Mouse (Mus musculus): Measurements from ENCODE around the gene Myo1d. TPM values are rescaled to one million over a fixed set of nuclear protein-coding genes. Genes with fewer than 3 reads are reported as not detected.

Gene Myo1d
- polyA plus RNA-seq, 1 experiment from 2014 or later, result 21.6 TPM

DNA sequence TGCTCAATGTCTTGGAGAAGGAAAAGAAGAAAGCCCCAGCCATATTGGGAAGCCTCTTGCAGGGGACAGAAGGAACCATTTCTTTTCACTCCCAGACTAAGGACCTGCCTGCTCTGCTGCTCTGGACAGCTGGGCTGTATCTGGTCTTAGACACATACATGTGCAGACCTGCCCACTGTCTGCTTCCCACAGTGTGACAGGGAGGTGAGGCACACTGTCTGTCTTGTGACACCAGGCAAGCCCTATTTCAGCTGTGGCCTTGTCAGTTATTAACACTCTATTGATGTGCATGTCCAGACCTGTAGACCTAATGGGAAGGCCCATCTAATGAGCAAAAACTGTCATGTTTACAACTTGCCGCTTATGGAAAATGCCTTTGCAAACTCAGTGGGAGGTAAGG, 264.5 kb downstream of the Myo1d start:
- TF ChIP-seq CTCF (IDR thresholded peaks at IDR 0.05; ENCODE audit: low read depth) (no peak), EP300 (optimal IDR thresholded peaks at IDR 0.05) (no peak)
- H3K4me3 ChIP-seq (ENCODE audit: low read depth, low read length), result no peak overlapping the region
- DNase-seq (ENCODE audit: low spot score) (no peak), ATAC-seq (ENCODE audit: low FRiP score, low TSS enrichment) (no peak)
- H3K27me3 ChIP-seq (ENCODE audit: control insufficient read depth, insufficient read depth, low read length), result no peaks in the 10 kb centered on the region
- no peak overlapping the region for H3K9ac ChIP-seq (ENCODE audit: low read length)
- no peak overlapping the region for H3K27ac ChIP-seq (replicated peaks)
- H3K4me2 ChIP-seq (replicated peaks; ENCODE audit: low read depth), result no peak overlapping the region
- 26% methylated on average over 1 of the region's 1 CpGs for WGBS
- no peaks in the 10 kb centered on the region for H3K36me3 ChIP-seq (ENCODE audit: control insufficient read depth, insufficient read depth, low read length)
- H3K4me1 ChIP-seq (replicated peaks; ENCODE audit: control insufficient read depth, insufficient read depth), result 0 out of 2 replicates have a peak, but pooled peaks cover 3% of the 10 kb centered on the region
- no peaks in the 10 kb centered on the region for H3K9me3 ChIP-seq (ENCODE audit: control insufficient read depth, low read length)

DNA sequence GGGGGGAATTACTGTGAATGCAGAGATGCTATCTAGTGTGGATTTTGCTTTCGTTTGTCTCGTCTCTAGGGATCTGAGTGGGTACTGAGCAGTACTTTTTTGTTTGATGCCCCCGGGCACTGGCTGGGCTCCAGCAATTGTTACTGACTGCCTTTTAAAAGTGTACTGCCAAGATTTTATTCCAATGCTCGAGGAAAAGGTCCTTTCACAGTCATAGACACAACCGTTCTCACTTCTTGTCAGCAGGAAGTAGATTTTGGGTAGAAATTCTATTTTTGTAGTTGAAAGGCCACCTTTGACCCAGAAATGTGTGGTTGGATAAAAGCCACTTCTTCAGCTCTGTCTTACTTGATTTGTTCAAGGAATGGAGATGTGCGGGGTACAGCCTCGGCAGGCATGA, 266.0 kb downstream of the Myo1d start:
- Histone ChIP-seq H3K9me3 (ENCODE audit: control insufficient read depth, low read length) (no peaks in the 10 kb centered on the region), H3K4me3 (ENCODE audit: low read depth, low read length) (no peak overlapping the region), H3K36me3 (ENCODE audit: control insufficient read depth, insufficient read depth, low read length) (no peaks in the 10 kb centered on the region), H3K27me3 (ENCODE audit: control insufficient read depth, insufficient read depth, low read length) (no peaks in the 10 kb centered on the region), H3K4me2 (replicated peaks; ENCODE audit: low read depth) (no peak overlapping the region), H3K4me1 (replicated peaks; ENCODE audit: control insufficient read depth, insufficient read depth) (no peaks in the 10 kb centered on the region), H3K9ac (ENCODE audit: low read length) (no peak overlapping the region), H3K27ac (replicated peaks) (no peak overlapping the region)
- DNase-seq (ENCODE audit: low spot score), result no peak
- 60% methylated on average over 7 of the region's 7 CpGs for WGBS
- no peak for ATAC-seq (ENCODE audit: low FRiP score, low TSS enrichment)
- no peak for TF ChIP-seq CTCF (IDR thresholded peaks at IDR 0.05; ENCODE audit: low read depth)
- no peak for TF ChIP-seq EP300 (optimal IDR thresholded peaks at IDR 0.05)

DNA sequence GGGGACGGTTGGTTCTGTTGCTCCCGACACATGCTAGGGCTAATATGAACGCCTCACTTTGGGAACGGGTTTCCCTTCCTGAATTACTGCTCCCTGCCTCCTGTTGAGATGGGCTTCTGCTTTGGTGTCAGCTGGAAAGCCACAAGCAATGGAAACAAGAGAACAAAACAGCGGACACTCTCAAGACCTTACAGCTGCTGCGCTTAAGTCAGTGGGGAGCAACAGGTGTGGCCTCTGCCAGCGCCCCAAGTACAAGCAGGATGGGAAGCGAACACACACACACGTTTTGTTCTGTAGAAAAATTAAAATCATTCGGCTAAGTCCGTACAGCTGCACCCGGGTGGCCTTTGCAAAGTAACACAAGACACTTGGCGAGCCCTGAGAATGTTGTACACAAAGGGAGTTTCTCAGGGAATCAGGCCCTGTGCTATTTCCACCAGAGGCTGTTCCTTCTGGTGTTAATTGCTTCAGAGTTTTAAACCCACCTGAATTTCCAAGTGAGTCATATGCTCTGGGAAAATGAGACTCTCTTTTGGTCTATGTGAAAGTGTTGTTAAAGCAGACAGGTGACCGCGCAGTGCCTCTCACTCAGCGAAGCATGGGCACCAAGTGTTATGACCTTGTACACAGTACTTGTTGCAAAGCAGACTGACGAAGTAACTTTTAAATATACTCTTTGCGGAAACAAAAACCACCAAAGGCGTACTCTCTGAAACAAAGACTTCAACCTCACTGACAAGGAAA, 267.3 kb downstream of the Myo1d start:
- Histone ChIP-seq H3K4me1 (replicated peaks; ENCODE audit: control insufficient read depth, insufficient read depth) (no peaks in the 10 kb centered on the region), H3K4me3 (ENCODE audit: low read depth, low read length) (no peak overlapping the region), H3K27ac (replicated peaks) (no peak overlapping the region), H3K36me3 (ENCODE audit: control insufficient read depth, insufficient read depth, low read length) (no peaks in the 10 kb centered on the region), H3K4me2 (replicated peaks; ENCODE audit: low read depth) (no peak overlapping the region), H3K27me3 (ENCODE audit: control insufficient read depth, insufficient read depth, low read length) (no peaks in the 10 kb centered on the region), H3K9me3 (ENCODE audit: control insufficient read depth, low read length) (no peaks in the 10 kb centered on the region), H3K9ac (ENCODE audit: low read length) (no peak overlapping the region)
- DNase-seq (ENCODE audit: low spot score) (no peak), ATAC-seq (ENCODE audit: low FRiP score, low TSS enrichment) (no peak)
- TF ChIP-seq CTCF (IDR thresholded peaks at IDR 0.05; ENCODE audit: low read depth) (no peak), EP300 (optimal IDR thresholded peaks at IDR 0.05) (no peak)
- 70% methylated on average over 19 of the region's 19 CpGs for WGBS

- 86% methylated on average over 10 of the region's 10 CpGs for WGBS
- ATAC-seq (ENCODE audit: low FRiP score, low TSS enrichment), result no peak
- H3K4me2 ChIP-seq (replicated peaks; ENCODE audit: low read depth), result no peak overlapping the region
- TF ChIP-seq EP300 (optimal IDR thresholded peaks at IDR 0.05) (no peak), CTCF (IDR thresholded peaks at IDR 0.05; ENCODE audit: low read depth) (no peak)
- no peaks in the 10 kb centered on the region for H3K36me3 ChIP-seq (ENCODE audit: control insufficient read depth, insufficient read depth, low read length)
- H3K9me3 ChIP-seq (ENCODE audit: control insufficient read depth, low read length), result no peaks in the 10 kb centered on the region
- no peaks in the 10 kb centered on the region for H3K27me3 ChIP-seq (ENCODE audit: control insufficient read depth, insufficient read depth, low read length)
- no peak for DNase-seq (ENCODE audit: low spot score)
- no peaks in the 10 kb centered on the region for H3K4me1 ChIP-seq (replicated peaks; ENCODE audit: control insufficient read depth, insufficient read depth)
- H3K27ac ChIP-seq (replicated peaks), result no peak overlapping the region
- H3K9ac ChIP-seq (ENCODE audit: low read length), result no peak overlapping the region
- H3K4me3 ChIP-seq (ENCODE audit: low read depth, low read length), result no peak overlapping the region
Measured at GRCm38 (mm10) chr11:80510124-80510523, 269.7 kb downstream of the Myo1d start.

- TF ChIP-seq CTCF (IDR thresholded peaks at IDR 0.05; ENCODE audit: low read depth), result no peak
- TF ChIP-seq EP300 (optimal IDR thresholded peaks at IDR 0.05), result no peak
- DNase-seq (ENCODE audit: low spot score), result no peak
- H3K36me3 ChIP-seq (ENCODE audit: control insufficient read depth, insufficient read depth, low read length), result no peaks in the 10 kb centered on the region
- H3K4me1 ChIP-seq (replicated peaks; ENCODE audit: control insufficient read depth, insufficient read depth), result no peaks in the 10 kb centered on the region
- H3K9me3 ChIP-seq (ENCODE audit: control insufficient read depth, low read length), result no peaks in the 10 kb centered on the region
- H3K27me3 ChIP-seq (ENCODE audit: control insufficient read depth, insufficient read depth, low read length), result no peaks in the 10 kb centered on the region
- WGBS, result 73% methylated on average over 5 of the region's 5 CpGs
- ATAC-seq (ENCODE audit: low FRiP score, low TSS enrichment), result no peak
- H3K27ac ChIP-seq (replicated peaks), result no peak overlapping the region
- H3K4me2 ChIP-seq (replicated peaks; ENCODE audit: low read depth), result no peak overlapping the region
- no peak overlapping the region for H3K9ac ChIP-seq (ENCODE audit: low read length)
- no peak overlapping the region for H3K4me3 ChIP-seq (ENCODE audit: low read depth, low read length)
Measured at GRCm38 (mm10) chr11:80509176-80509506, 270.7 kb downstream of the Myo1d start.

DNA sequence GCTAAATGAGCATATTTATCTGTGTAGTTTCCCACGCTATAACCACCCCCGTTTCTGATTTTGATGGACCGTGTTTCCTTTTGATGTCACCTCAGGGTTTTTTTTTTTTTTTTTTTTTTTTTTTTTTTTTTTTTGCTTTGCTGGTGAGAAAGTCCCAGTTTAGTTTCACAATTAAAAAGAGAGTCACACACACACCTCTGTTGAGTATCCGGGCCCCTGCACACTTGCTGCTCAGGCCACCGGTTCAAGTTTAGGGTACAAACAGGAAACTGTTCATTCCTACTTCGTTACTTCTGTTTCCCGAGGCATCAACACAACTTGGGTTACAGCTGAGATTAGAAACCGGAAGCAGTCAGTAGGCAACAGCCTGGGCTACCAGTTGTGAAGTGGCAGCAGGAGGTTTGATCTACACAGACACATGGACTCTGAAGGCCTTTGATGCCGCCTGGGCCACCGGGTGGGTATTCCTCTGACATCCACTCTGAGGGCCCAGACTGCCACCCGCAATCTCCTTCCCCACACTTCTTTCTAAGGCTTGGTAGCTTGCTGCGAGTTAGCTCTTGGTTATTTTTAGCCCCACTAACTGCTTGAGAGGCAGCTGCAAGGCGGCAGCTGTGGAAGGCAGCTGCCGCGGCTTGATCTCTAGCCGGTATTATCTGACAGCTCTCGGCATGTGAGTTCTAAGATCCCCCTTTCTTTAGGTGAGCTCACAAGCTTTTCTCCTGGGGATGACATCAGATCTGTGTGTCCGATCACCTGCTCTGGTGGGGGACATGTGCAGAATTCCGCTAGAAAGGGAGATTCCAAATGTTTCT, 271.3 kb downstream of the Myo1d start:
- Histone ChIP-seq H3K27me3 (ENCODE audit: control insufficient read depth, insufficient read depth, low read length) (no peaks in the 10 kb centered on the region), H3K9ac (ENCODE audit: low read length) (no peak overlapping the region), H3K9me3 (ENCODE audit: control insufficient read depth, low read length) (no peaks in the 10 kb centered on the region), H3K4me2 (replicated peaks; ENCODE audit: low read depth) (no peak overlapping the region; the same call in 1 of the 2 replicates), H3K4me1 (replicated peaks; ENCODE audit: control insufficient read depth, insufficient read depth) (no peaks in the 10 kb centered on the region), H3K36me3 (ENCODE audit: control insufficient read depth, insufficient read depth, low read length) (no peaks in the 10 kb centered on the region), H3K4me3 (ENCODE audit: low read depth, low read length) (no peak overlapping the region), H3K27ac (replicated peaks) (no peak overlapping the region; the same call in 1 of the 2 replicates)
- DNase-seq (ENCODE audit: low spot score) (no peak), ATAC-seq (ENCODE audit: low FRiP score, low TSS enrichment) (no peak)
- 51% methylated on average over 19 of the region's 19 CpGs for WGBS
- TF ChIP-seq CTCF (IDR thresholded peaks at IDR 0.05; ENCODE audit: low read depth) (no peak), EP300 (optimal IDR thresholded peaks at IDR 0.05) (no peak)
